Mouse (Mus musculus) c-Kit-positive CD71-positive TER-119-negative erythroid progenitor cells, embryonic 14.5 days (primary cell): ENCODE measurements around the gene Banp.

Source experiments
- DNase-seq: peaks from one replicate; pipeline ENCODE4 v3.0.0-alpha.2; 2013; ENCODE audit warnings: low read depth

The Banp gene

GRCm38 (mm10) chr8:122058951-122059350, 109.4 kb downstream of the Banp start:
- no peak for DNase-seq

GRCm38 (mm10) chr8:122062508-122063223, 113.1 kb downstream of the Banp start:
- no peak for DNase-seq

DNA sequence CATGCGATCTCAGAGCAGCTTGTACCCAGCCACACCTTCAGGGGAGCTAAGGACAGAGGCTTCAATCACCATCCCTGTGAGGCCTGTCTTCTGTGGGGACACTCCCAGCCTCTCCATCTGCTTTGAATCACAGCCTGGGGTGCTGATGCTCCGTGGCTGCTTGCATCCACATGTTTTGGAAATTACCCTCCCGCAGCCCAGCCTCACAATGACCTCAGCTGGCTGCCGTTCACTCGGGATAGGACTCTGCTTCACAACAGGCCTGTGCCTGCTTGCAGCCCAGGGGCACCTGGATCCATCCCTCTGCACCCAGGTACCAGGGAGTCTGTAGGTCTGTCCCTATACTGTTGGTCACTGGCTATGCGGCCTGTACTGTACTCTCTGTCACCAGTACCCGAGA, 114.8 kb downstream of the Banp start:
- no peak for DNase-seq

GRCm38 (mm10) chr8:122067783-122068505, 118.4 kb downstream of the Banp start:
- DNase-seq: no peak

DNA sequence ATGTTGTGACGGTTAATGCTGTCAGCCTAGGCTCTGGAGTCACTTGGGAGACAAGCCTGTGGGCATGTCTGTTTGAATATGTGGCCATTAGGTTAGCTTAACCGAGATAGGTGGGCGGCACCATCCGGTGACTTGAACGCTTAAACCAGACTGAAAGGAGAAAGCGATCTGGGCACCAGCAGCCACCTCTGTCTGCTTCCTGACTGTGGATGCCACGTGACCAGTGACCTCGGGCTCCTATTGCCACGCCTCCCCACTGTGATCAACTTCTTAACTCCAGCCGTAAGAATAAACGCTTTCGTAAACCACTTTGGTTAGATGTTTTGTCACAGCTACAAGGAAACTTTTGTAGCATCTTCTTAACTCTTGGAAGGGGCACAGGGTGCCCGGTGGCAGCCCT, 119.1 kb downstream of the Banp start:
- DNase-seq: no peak

- DNase-seq: no peak
Observed at GRCm38 (mm10) chr8:122069281-122069680, 119.7 kb downstream of the Banp start.

- no peak for DNase-seq
Observed at GRCm38 (mm10) chr8:122071193-122071592, 121.6 kb downstream of the Banp start.

DNA sequence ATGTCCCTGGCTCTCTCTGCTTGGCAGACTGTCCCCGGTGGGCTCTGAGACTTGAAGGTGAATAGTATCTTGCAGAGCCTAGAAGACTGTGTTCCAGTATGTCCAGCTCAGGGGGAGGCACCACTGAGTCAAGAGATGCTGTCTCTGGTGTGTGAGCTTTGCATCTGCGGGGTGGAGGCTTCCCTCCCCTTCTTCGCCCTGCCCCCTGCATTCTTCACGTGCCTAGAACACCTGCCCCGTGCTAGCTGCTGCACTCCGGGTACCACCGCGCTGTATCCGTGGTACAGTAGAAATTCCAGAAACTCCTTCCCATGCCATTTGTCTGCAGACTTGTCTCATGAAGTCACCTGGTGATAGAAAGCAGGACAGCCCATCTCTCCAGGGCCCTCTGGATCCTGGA, 124.4 kb downstream of the Banp start:
- DNase-seq: no peak

DNA sequence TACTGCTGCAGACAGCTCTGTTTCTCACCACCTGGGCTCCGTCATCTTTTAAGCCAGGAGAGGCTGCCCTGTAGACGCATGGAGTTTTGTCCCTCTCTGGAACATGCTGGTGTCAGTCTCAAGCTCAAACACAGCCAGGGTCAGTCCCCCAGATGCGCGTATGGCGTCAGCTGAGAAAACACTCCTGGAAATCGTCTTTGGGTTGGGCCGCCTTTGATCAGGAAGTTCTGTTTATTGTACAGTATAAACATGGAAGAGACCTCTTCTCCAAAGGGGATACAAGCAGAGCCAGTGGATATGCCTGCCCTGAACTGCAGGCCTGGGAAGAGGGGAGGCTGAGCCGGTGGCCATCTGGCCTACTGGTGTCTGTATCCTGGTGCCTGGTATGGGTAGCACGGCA, 124.9 kb downstream of the Banp start:
- DNase-seq: no peak

DNA sequence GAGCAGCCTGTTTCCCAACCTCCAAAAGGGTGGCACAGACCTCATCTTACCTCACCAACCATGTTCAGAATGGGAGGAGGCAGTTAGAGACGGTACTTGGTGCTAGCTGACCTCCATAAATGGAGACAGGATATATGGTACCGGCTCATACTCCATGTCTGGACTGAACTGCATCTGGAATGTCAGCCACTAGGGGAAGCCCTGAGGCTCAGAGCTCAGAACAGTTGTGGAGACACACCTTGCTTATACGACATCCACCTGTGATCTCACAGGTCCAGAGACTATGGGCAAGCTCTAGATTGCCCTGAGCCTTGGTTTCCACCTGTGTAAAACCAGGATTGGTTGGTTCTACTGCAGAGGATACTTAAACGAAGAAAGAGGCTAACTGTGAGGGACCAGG, 125.4 kb downstream of the Banp start:
- DNase-seq: no peak

- DNase-seq: no peak
Observed at GRCm38 (mm10) chr8:122076183-122076842, 126.8 kb downstream of the Banp start.

DNA sequence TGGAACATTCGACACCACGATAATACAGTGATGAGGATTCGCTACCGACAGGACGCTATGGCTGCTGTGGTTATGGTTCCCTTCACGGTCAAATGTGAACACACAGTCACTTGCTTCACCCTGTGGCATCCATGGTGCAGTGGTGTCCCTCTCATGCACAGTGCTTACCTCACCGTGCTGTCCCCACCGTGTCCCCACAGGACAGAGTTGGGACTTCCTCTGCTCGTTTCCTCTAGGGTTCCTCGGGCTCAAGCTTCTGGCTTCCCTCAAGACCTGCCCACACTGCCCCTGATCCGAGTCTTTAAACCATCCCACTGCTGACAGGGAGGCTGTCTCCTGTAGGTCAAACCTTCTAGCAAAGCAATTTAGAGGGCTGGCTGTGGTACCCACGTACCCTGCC, 128.8 kb downstream of the Banp start:
- DNase-seq: no peak
